Comparison of ENCODE assay signal across 24 mouse cellular contexts in genomic region chr11:56308383-56309105, GRCm38 (mm10).
A peak's percentile ranks its signal among the peaks of the same experiment; 100 is the strongest.
DNase-seq lines count a peak whose midpoint lies in the region; ATAC-seq and TF ChIP-seq lines count a peak whose summit lies in the region.
"Had no signal": no experiment of that assay in that cellular context is flagged by ENCODE, and none has a peak within 500 bp of the region (broad histone marks: within the 10 kb centered on the region; RNA-seq: fewer than 3 reads in every experiment).

No protein-coding gene starts in this region.

- H3ac ChIP-seq in C2C12 (ENCODE audit: control insufficient read depth, insufficient read length, low read depth) (peak overlapping the region; percentile 45), myocyte (ENCODE audit: control insufficient read depth, insufficient read length) (no peak overlapping the region)

- H3K9ac ChIP-seq in hindbrain, embryonic 16.5 days (ENCODE audit: low read depth, low read length) = no peak overlapping the region
- H3K9ac ChIP-seq: embryonic facial prominence, embryonic 12.5 days; forebrain, embryonic 13.5 days had no signal

- H3K27me3 ChIP-seq in C2C12 (ENCODE audit: control insufficient read depth, insufficient read depth, insufficient read length) (no peaks in the 10 kb centered on the region), myocyte (ENCODE audit: control insufficient read depth, insufficient read depth, insufficient read length) (no peaks in the 10 kb centered on the region)
- H3K27me3 ChIP-seq in hindbrain, embryonic 16.5 days (replicated peaks; ENCODE audit: control insufficient read depth, insufficient read depth, low read length) = no peaks in the 10 kb centered on the region
- H3K27me3 ChIP-seq: embryonic facial prominence, embryonic 12.5 days; forebrain, embryonic 13.5 days; Patski had no signal

- 83% methylated on average over 5 of the region's 5 CpGs for WGBS in hindbrain, embryonic 16.5 days

- no peaks in the 10 kb centered on the region for H3K9me3 ChIP-seq in hindbrain, embryonic 16.5 days (ENCODE audit: control insufficient read depth, low read length)
- H3K9me3 ChIP-seq: embryonic facial prominence, embryonic 10.5 days; embryonic facial prominence, embryonic 12.5 days; forebrain, embryonic 13.5 days had no signal

- ATAC-seq in hindbrain, embryonic 16.5 days = no peak
- ATAC-seq: activated CD4-positive, CD25-positive, alpha-beta regulatory T cell, adult 4 months; forebrain, embryonic 13.5 days; forebrain, embryonic 16.5 days; Patski had no signal

- H3K27ac ChIP-seq in hindbrain, embryonic 16.5 days (ENCODE audit: low read depth, low read length) = no peak overlapping the region
- H3K27ac ChIP-seq: embryonic facial prominence, embryonic 10.5 days; embryonic facial prominence, embryonic 12.5 days; forebrain, embryonic 13.5 days had no signal

- TF ChIP-seq CTCF in C2C12 (IDR thresholded peaks at IDR 0.05; ENCODE audit: control insufficient read depth, insufficient read depth, insufficient read length) = no peak
- TF ChIP-seq CTCF in brain, embryonic 14.5 days (IDR thresholded peaks at IDR 0.05; ENCODE audit: borderline replicate concordance, extremely low read depth, insufficient read depth, insufficient read length) = no peak

- H3K36me3 ChIP-seq in C2C12 (ENCODE audit: control insufficient read depth, insufficient read depth) (no peaks in the 10 kb centered on the region), myocyte (ENCODE audit: control insufficient read depth, insufficient read depth) (no peaks in the 10 kb centered on the region)
- H3K36me3 ChIP-seq in hindbrain, embryonic 16.5 days (ENCODE audit: control insufficient read depth, insufficient read depth, low read length) = no peaks in the 10 kb centered on the region
- H3K36me3 ChIP-seq: embryonic facial prominence, embryonic 10.5 days; embryonic facial prominence, embryonic 12.5 days had no signal

- no peak for TF ChIP-seq POLR2A in brain, embryonic 14.5 days (IDR thresholded peaks at IDR 0.05; ENCODE audit: borderline replicate concordance, extremely low read depth, insufficient read depth, insufficient read length, poor library complexity, severe bottlenecking)
- no peak for TF ChIP-seq POLR2A in myocyte (IDR thresholded peaks at IDR 0.05; ENCODE audit: insufficient read length, low read depth)

- no peaks in the 10 kb centered on the region for H3K79me3 ChIP-seq in C2C12 (ENCODE audit: low read depth)

- H3K79me2 ChIP-seq in C2C12 (ENCODE audit: control insufficient read depth, insufficient read depth) (no peaks in the 10 kb centered on the region), myocyte (ENCODE audit: control insufficient read depth, insufficient read depth) (no peaks in the 10 kb centered on the region)

- H3K4me3 ChIP-seq in C2C12 (ENCODE audit: insufficient read depth, poor library complexity, severe bottlenecking) (no peak overlapping the region), myocyte (no peak overlapping the region)
- H3K4me3 ChIP-seq in hindbrain, embryonic 16.5 days (ENCODE audit: low read length) = no peak overlapping the region
- H3K4me3 ChIP-seq: embryonic facial prominence, embryonic 10.5 days; embryonic facial prominence, embryonic 12.5 days; erythroblast, embryonic 14.5 days; forebrain, embryonic 13.5 days had no signal

- no peaks in the 10 kb centered on the region for H3K4me1 ChIP-seq in hindbrain, embryonic 16.5 days (ENCODE audit: control insufficient read depth, insufficient read depth, low read depth, low read length)
- H3K4me1 ChIP-seq: embryonic facial prominence, embryonic 10.5 days; embryonic facial prominence, embryonic 12.5 days; forebrain, embryonic 13.5 days had no signal

- peak; percentile 80 for DNase-seq in 3T3-L1 (ENCODE audit: low read depth, low spot score)
- DNase-seq in brain, embryonic 14.5 days (ENCODE audit: low read depth) = peak; percentile 52
- DNase-seq in layer of hippocampus, postnatal 25 days (ENCODE audit: extremely low spot score in 1 of 2, low spot score in 1 of 2) = no peak
- DNase-seq in embryo, embryonic 10.5 days (ENCODE audit: low spot score) = no peak
- DNase-seq: adrenal gland, adult 8-10 months; adrenal gland, postnatal 14 days; adrenal gland, postnatal 36 days; B cell, adult 2 months; cerebellum, adult 11 months; cerebellum, adult 18-20 months; cerebellum, adult 8-10 months; cerebellum, adult 9-11 months; cerebellum, postnatal 14 days; cerebellum, postnatal 36 days had no signal

- peak overlapping the region; percentile 3 for H3K4me2 ChIP-seq in myocyte (ENCODE audit: low read depth)
- no peak overlapping the region for H3K4me2 ChIP-seq in hindbrain, embryonic 16.5 days (ENCODE audit: low read length)
- H3K4me2 ChIP-seq: embryonic facial prominence, embryonic 12.5 days; forebrain, embryonic 13.5 days had no signal

TF ChIP-seq in C2C12, 6 proteins besides CTCF, POLR2A, EP300 and RAD21:
- TF ChIP-seq MAX (IDR thresholded peaks at IDR 0.05) = no peak
- peak; percentile 89 for TF ChIP-seq FOSL1 (IDR thresholded peaks at IDR 0.05; ENCODE audit: insufficient read depth, low read length, poor library complexity, severe bottlenecking)
- no peak for TF ChIP-seq CEBPB (IDR thresholded peaks at IDR 0.05; ENCODE audit: low read depth)
- TF ChIP-seq MYOD1 (IDR thresholded peaks at IDR 0.05; ENCODE audit: control insufficient read depth, insufficient read length, low read depth) = peak; percentile 83
- TF ChIP-seq MYOG (IDR thresholded peaks at IDR 0.05; ENCODE audit: control insufficient read depth, extremely low read depth, insufficient read length) = no peak
- TF ChIP-seq USF1 (IDR thresholded peaks at IDR 0.05; ENCODE audit: low read depth) = peak; percentile 90
TF ChIP-seq in C2C12: peak in this region for 3.

TF ChIP-seq in myocyte, 11 proteins besides CTCF, POLR2A, EP300 and RAD21:
- TF ChIP-seq TCF3 (IDR thresholded peaks at IDR 0.05; ENCODE audit: insufficient read length, low read depth) (no peak), MYOD1 (IDR thresholded peaks at IDR 0.05; ENCODE audit: control insufficient read depth in 1 of 3, insufficient read length in 2 of 3, low read depth in 2 of 3) (no peak), E2F4 (IDR thresholded peaks at IDR 0.05; ENCODE audit: insufficient read depth) (no peak), USF1 (IDR thresholded peaks at IDR 0.05; ENCODE audit: low read depth) (peak; percentile 73)

Comparison
In these comparisons a context has a peak if more than half of its experiments do, and no peak if none do; other contexts are left out.
1. DNase-seq: peak in 3T3-L1 (single experiment) and brain, embryonic 14.5 days (single experiment); none in layer of hippocampus, postnatal 25 days (0 of 2) and embryo, embryonic 10.5 days (single experiment).